Mouse (Mus musculus): ENCODE measurements at regions not wholly inside any gene's neighbourhood (a gene's known extent, or its start where the extent isn't known, plus 50 kb on each side); places are given as distances from the start of the nearest gene placed in this dataset.

- ATAC-seq (ENCODE audit: insufficient number of reproducible peaks, low FRiP score, low TSS enrichment), result no peak
Observed at GRCm38 (mm10) chr17:68057264-68057663, 53.3 kb upstream of the Arhgap28 start.

- no peak for ATAC-seq (ENCODE audit: insufficient number of reproducible peaks, low FRiP score, low TSS enrichment)
Observed at GRCm38 (mm10) chr17:68060455-68060854, 56.5 kb upstream of the Arhgap28 start.

- no peak for ATAC-seq (ENCODE audit: insufficient number of reproducible peaks, low FRiP score, low TSS enrichment)
Observed at GRCm38 (mm10) chr17:68065751-68066150, 61.8 kb upstream of the Arhgap28 start.

GRCm38 (mm10) chr17:68066204-68066603, 62.3 kb upstream of the Arhgap28 start:
- no peak for ATAC-seq (ENCODE audit: insufficient number of reproducible peaks, low FRiP score, low TSS enrichment)

GRCm38 (mm10) chr17:68069008-68069407, 65.1 kb upstream of the Arhgap28 start:
- no peak for ATAC-seq (ENCODE audit: insufficient number of reproducible peaks, low FRiP score, low TSS enrichment)

GRCm38 (mm10) chr17:68069484-68069883, 65.6 kb upstream of the Arhgap28 start:
- ATAC-seq (ENCODE audit: insufficient number of reproducible peaks, low FRiP score, low TSS enrichment), result no peak

- no peak for ATAC-seq (ENCODE audit: insufficient number of reproducible peaks, low FRiP score, low TSS enrichment)
Observed at GRCm38 (mm10) chr17:68071472-68071871, 67.6 kb upstream of the Arhgap28 start.

GRCm38 (mm10) chr17:68075712-68076111, 71.8 kb upstream of the Arhgap28 start:
- ATAC-seq (ENCODE audit: insufficient number of reproducible peaks, low FRiP score, low TSS enrichment), result no peak

- no peak for ATAC-seq (ENCODE audit: insufficient number of reproducible peaks, low FRiP score, low TSS enrichment)
Observed at GRCm38 (mm10) chr17:68078709-68079108, 74.8 kb upstream of the Arhgap28 start.

GRCm38 (mm10) chr17:68084446-68084845, 80.5 kb upstream of the Arhgap28 start:
- ATAC-seq (ENCODE audit: insufficient number of reproducible peaks, low FRiP score, low TSS enrichment), result no peak

- no peak for ATAC-seq (ENCODE audit: insufficient number of reproducible peaks, low FRiP score, low TSS enrichment)
Observed at GRCm38 (mm10) chr17:68087149-68087548, 83.2 kb upstream of the Arhgap28 start.

GRCm38 (mm10) chr17:68089179-68089578, 85.3 kb upstream of the Arhgap28 start:
- ATAC-seq (ENCODE audit: insufficient number of reproducible peaks, low FRiP score, low TSS enrichment), result no peak

GRCm38 (mm10) chr17:68089830-68090229, 85.9 kb upstream of the Arhgap28 start:
- no peak for ATAC-seq (ENCODE audit: insufficient number of reproducible peaks, low FRiP score, low TSS enrichment)

- ATAC-seq (ENCODE audit: insufficient number of reproducible peaks, low FRiP score, low TSS enrichment), result no peak
Observed at GRCm38 (mm10) chr17:68096982-68097381, 93.1 kb upstream of the Arhgap28 start.

- no peak for ATAC-seq (ENCODE audit: insufficient number of reproducible peaks, low FRiP score, low TSS enrichment)
Observed at GRCm38 (mm10) chr17:68097436-68097835, 93.5 kb upstream of the Arhgap28 start.

- no peak for ATAC-seq (ENCODE audit: insufficient number of reproducible peaks, low FRiP score, low TSS enrichment)
Observed at GRCm38 (mm10) chr17:68100093-68100492, 96.2 kb upstream of the Arhgap28 start.

- ATAC-seq (ENCODE audit: insufficient number of reproducible peaks, low FRiP score, low TSS enrichment), result no peak
Observed at GRCm38 (mm10) chr17:68103346-68103745, 99.4 kb upstream of the Arhgap28 start.

- no peak for ATAC-seq (ENCODE audit: insufficient number of reproducible peaks, low FRiP score, low TSS enrichment)
Observed at GRCm38 (mm10) chr17:68106366-68106765, 102.4 kb upstream of the Arhgap28 start.

- ATAC-seq (ENCODE audit: insufficient number of reproducible peaks, low FRiP score, low TSS enrichment), result no peak
Observed at GRCm38 (mm10) chr17:68107875-68108274, 104.0 kb upstream of the Arhgap28 start.

- ATAC-seq (ENCODE audit: insufficient number of reproducible peaks, low FRiP score, low TSS enrichment), result no peak
Observed at GRCm38 (mm10) chr17:68111834-68112473, 108.0 kb upstream of the Arhgap28 start.

- ATAC-seq (ENCODE audit: insufficient number of reproducible peaks, low FRiP score, low TSS enrichment), result no peak
Observed at GRCm38 (mm10) chr17:68112763-68113330, 108.9 kb upstream of the Arhgap28 start.

- no peak for ATAC-seq (ENCODE audit: insufficient number of reproducible peaks, low FRiP score, low TSS enrichment)
Observed at GRCm38 (mm10) chr17:68115599-68115998, 111.7 kb upstream of the Arhgap28 start.

All from cerebellum, adult (tissue).